Mouse (Mus musculus) limb, embryonic 11.5 days (tissue): ENCODE results near the gene Gtf2ird1. TPM values are rescaled to one million over a fixed set of nuclear protein-coding genes. Genes with fewer than 3 reads are reported as not detected.

Experiments
- ATAC-seq: fragments of 200-750 bp; cut with Nextera tagmentation; 2 replicates; pipeline ENCODE4 v1.8.0; 2017; ENCODE audit warnings: low read depth; ENCODE audit not compliant: insufficient number of reproducible peaks, low FRiP score, low TSS enrichment
- DNase-seq: peaks from one replicate; pipeline ENCODE4 v3.0.0-alpha.2; 2015; ENCODE audit warnings: low spot score
- H3K27ac ChIP-seq: fragments of 300-500 bp; sonication (generic); replicated peaks from 2 replicates; pipeline ENCODE4 v1.5.1; 2014; ENCODE audit warnings: low read depth, mild to moderate bottlenecking, low read length
- H3K27me3 ChIP-seq: fragments of 300-500 bp; sonication (generic); 2 replicates; pipeline ENCODE4 v1.6.1; 2014; ENCODE audit warnings: mild to moderate bottlenecking, low read length, mixed read lengths; ENCODE audit not compliant: control insufficient read depth, insufficient read depth
- H3K36me3 ChIP-seq: fragments of 300-500 bp; sonication (generic); 2 replicates; pipeline ENCODE4 v1.6.1; 2014; ENCODE audit warnings: mild to moderate bottlenecking, low read length, moderate library complexity, mixed read lengths; ENCODE audit not compliant: control insufficient read depth, insufficient read depth
- H3K4me1 ChIP-seq: fragments of 300-500 bp; sonication (generic); 2 replicates; pipeline ENCODE4 v1.6.1; 2014; ENCODE audit warnings: low read length, mixed read lengths; ENCODE audit not compliant: control insufficient read depth, insufficient read depth
- H3K4me2 ChIP-seq: fragments of 300-500 bp; sonication (generic); 2 replicates; pipeline ENCODE4 v1.6.1; 2014; ENCODE audit warnings: low read depth, mild to moderate bottlenecking, moderate library complexity; ENCODE audit not compliant: severe bottlenecking
- H3K4me3 ChIP-seq: fragments of 300-500 bp; sonication (generic); 2 replicates; pipeline ENCODE4 v1.5.1; 2014; ENCODE audit warnings: low read depth, low read length
- H3K9ac ChIP-seq: fragments of 300-500 bp; sonication (generic); 2 replicates; pipeline ENCODE4 v1.6.1; 2014; ENCODE audit warnings: mild to moderate bottlenecking, low read length
- H3K9me3 ChIP-seq: fragments of 300-500 bp; sonication (generic); 2 replicates; pipeline ENCODE4 v1.6.1; 2016; ENCODE audit warnings: low read length; ENCODE audit not compliant: control insufficient read depth
- WGBS: fragments of 180-500 bp; shearing (Covaris S2); extraction: QIAGEN DNeasy Blood & Tissue Kit; methylation state at CpG from one replicate; pipeline ENCODE4 v1.1.7; 2014; 5-methylcytosine and 5-hydroxymethylcytosine counted together
- polyA plus RNA-seq: library from polyadenylated mRNA; unstranded; fragments of >200 nt; fragmentation: Nextera tagmentation; extraction: Ambion mirVana; gene quantifications from 2 replicates; pipeline ENCODE4 v1.2.1, GENCODE M21; 2014

Gene Gtf2ird1
- polyA plus RNA-seq, 1 experiment from 2014 or later = 126 TPM

GRCm38 (mm10) chr5:134423930-134424329, 32.6 kb downstream of the Gtf2ird1 start:
- Histone ChIP-seq H3K4me2 (no peak overlapping the region), H3K27me3 (no peaks in the 10 kb centered on the region), H3K4me1 (peaks cover 4% of the 10 kb centered on the region; the same call in 1 of the 2 replicates), H3K9me3 (no peaks in the 10 kb centered on the region), H3K4me3 (no peak overlapping the region), H3K9ac (no peak overlapping the region), H3K27ac (no peak overlapping the region), H3K36me3 (peaks cover 4% of the 10 kb centered on the region; the same call in 1 of the 2 replicates)
- WGBS = 97% methylated on average over 5 of the region's 5 CpGs
- DNase-seq (no peak), ATAC-seq (no peak)

DNA sequence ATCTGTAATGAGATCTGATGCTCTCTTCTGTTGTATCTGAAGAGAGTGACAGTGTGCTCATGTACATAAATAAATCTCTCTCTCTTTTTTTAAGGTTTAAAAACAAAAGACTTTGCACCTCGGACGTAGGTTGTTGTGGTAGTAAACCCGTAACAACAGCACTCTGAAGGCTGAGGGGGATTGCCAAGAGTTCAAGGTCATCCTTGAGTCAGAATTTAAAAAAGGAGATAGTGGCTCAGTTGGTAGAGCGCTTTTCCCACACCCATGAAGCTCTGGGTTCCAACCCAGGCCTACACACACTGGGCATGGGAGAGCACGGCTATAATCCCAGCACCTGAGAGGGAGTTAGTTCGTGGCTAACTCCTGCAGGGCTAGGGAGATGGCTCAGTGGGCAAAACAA, 33.1 kb downstream of the Gtf2ird1 start:
- no peak overlapping the region for H3K9ac ChIP-seq
- DNase-seq (no peak), ATAC-seq (no peak)
- WGBS = 93% methylated on average over 6 of the region's 6 CpGs
- H3K27me3 ChIP-seq = no peaks in the 10 kb centered on the region
- 0 out of 2 replicates have a peak, but pooled peaks cover 4% of the 10 kb centered on the region for H3K36me3 ChIP-seq
- H3K4me2 ChIP-seq = no peak overlapping the region
- no peak overlapping the region for H3K4me3 ChIP-seq
- H3K27ac ChIP-seq = no peak overlapping the region
- H3K4me1 ChIP-seq = peaks cover 4% of the 10 kb centered on the region; the same call in 1 of the 2 replicates
- no peaks in the 10 kb centered on the region for H3K9me3 ChIP-seq

- no peak for DNase-seq
- H3K27ac ChIP-seq = no peak overlapping the region
Observed at GRCm38 (mm10) chr5:134422265-134422925, 34.1 kb downstream of the Gtf2ird1 start.

DNA sequence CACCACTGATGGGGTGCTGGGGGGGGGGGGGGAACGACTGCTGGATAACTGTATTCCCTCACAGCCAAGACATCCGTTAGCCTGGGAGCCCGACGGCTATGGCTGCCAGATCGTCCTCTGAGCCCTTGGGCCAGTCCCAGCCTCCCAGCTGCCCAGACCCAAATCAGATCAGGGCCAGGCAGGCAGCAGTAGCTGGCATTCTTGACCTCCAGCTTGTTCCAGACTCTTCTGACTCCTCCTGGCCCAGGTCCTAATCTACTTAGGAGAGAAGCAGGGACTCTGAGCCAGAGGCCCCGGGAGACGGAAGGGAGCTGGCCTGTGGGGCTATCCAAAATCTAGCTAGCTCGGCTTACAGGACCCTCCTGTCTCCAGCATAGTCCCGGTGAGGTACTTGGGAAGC, 35.5 kb downstream of the Gtf2ird1 start:
- H3K9me3 ChIP-seq = no peaks in the 10 kb centered on the region
- peaks cover 4% of the 10 kb centered on the region; the same call in 1 of the 2 replicates for H3K4me1 ChIP-seq
- WGBS = 71% methylated on average over 9 of the region's 9 CpGs
- H3K4me3 ChIP-seq = no peak overlapping the region
- no peak overlapping the region for H3K9ac ChIP-seq
- H3K4me2 ChIP-seq = no peak overlapping the region
- DNase-seq (no peak), ATAC-seq (no peak)
- no peaks in the 10 kb centered on the region for H3K27me3 ChIP-seq
- peaks cover 5% of the 10 kb centered on the region; the same call in 1 of the 2 replicates for H3K36me3 ChIP-seq
- no peak overlapping the region for H3K27ac ChIP-seq

More at GRCm38 (mm10) chr5:134422265-134422925, 34.1 kb downstream of the Gtf2ird1 start:
- Histone ChIP-seq H3K9me3 (no peaks in the 10 kb centered on the region), H3K27me3 (no peaks in the 10 kb centered on the region), H3K9ac (no peak overlapping the region), H3K4me2 (no peak overlapping the region), H3K36me3 (0 out of 2 replicates have a peak, but pooled peaks cover 2% of the 10 kb centered on the region), H3K4me3 (no peak overlapping the region), H3K4me1 (peaks cover 4% of the 10 kb centered on the region; the same call in 1 of the 2 replicates)
- no peak for ATAC-seq
- 90% methylated on average over 12 of the region's 12 CpGs for WGBS

- Histone ChIP-seq H3K9me3 (no peaks in the 10 kb centered on the region), H3K9ac (no peak overlapping the region), H3K36me3 (peaks cover 12% of the 10 kb centered on the region; the same call in 1 of the 2 replicates), H3K4me2 (no peak overlapping the region), H3K27ac (no peak overlapping the region), H3K4me3 (no peak overlapping the region), H3K4me1 (peaks cover 4% of the 10 kb centered on the region; the same call in 1 of the 2 replicates), H3K27me3 (no peaks in the 10 kb centered on the region)
- no peak for ATAC-seq
- 89% methylated on average over 5 of the region's 5 CpGs for WGBS
- no peak for DNase-seq
Observed at GRCm38 (mm10) chr5:134419700-134420099, 36.8 kb downstream of the Gtf2ird1 start.

GRCm38 (mm10) chr5:134418315-134419074, 38.0 kb downstream of the Gtf2ird1 start:
- no peak overlapping the region for H3K9ac ChIP-seq
- peaks cover 4% of the 10 kb centered on the region; the same call in 1 of the 2 replicates for H3K4me1 ChIP-seq
- DNase-seq (no peak), ATAC-seq (no peak)
- WGBS = 88% methylated on average over 6 of the region's 6 CpGs
- H3K4me3 ChIP-seq = no peak overlapping the region
- H3K27me3 ChIP-seq = no peaks in the 10 kb centered on the region
- no peak overlapping the region for H3K27ac ChIP-seq
- no peak overlapping the region for H3K4me2 ChIP-seq
- no peaks in the 10 kb centered on the region for H3K9me3 ChIP-seq
- H3K36me3 ChIP-seq = peaks cover 20% of the 10 kb centered on the region

- H3K9me3 ChIP-seq = no peaks in the 10 kb centered on the region
- WGBS = 97% methylated on average over 2 of the region's 2 CpGs
- no peak for ATAC-seq
- no peak for DNase-seq
- no peaks in the 10 kb centered on the region for H3K4me1 ChIP-seq
- H3K27ac ChIP-seq = no peak overlapping the region
- H3K9ac ChIP-seq = no peak overlapping the region
- H3K27me3 ChIP-seq = no peaks in the 10 kb centered on the region
- H3K4me3 ChIP-seq = no peak overlapping the region
- peaks cover 50% of the 10 kb centered on the region for H3K36me3 ChIP-seq
- no peak overlapping the region for H3K4me2 ChIP-seq
Observed at GRCm38 (mm10) chr5:134412341-134412740, 44.2 kb downstream of the Gtf2ird1 start.

DNA sequence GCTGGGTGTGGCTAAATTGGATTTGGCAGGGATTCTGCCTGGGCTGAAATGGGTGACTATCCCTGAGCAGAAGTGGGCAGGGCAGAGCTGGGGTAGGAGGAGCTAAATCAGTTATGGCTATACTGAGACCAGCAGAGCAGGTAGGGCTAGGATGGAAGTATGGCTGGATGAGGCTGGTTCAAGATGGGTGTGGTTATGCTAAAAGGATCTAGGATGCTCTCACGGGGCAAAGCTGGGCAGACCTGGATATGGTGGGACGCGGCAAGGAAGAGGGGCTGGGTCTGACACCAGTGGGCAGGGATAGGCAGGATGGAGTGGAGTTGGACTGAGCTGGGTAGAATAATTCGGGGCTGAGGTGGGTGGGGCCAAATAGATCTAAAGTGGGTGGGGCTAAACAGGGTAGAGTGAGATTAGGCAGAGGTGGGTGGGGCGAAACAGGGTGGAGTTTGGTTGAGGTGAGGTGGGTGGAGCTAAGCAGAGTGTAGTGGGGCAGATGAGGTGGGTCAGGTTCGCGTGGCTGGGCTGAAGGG, 46.1 kb downstream of the Gtf2ird1 start:
- no peak overlapping the region for H3K9ac ChIP-seq
- H3K9me3 ChIP-seq = no peaks in the 10 kb centered on the region
- H3K4me1 ChIP-seq = no peaks in the 10 kb centered on the region
- ATAC-seq (peak; percentile 77; the same call in 1 of the 2 replicates), DNase-seq (no peak)
- 93% methylated on average over 7 of the region's 7 CpGs for WGBS
- H3K27ac ChIP-seq = no peak overlapping the region
- no peak overlapping the region for H3K4me3 ChIP-seq
- H3K4me2 ChIP-seq = no peak overlapping the region
- peaks cover 52% of the 10 kb centered on the region for H3K36me3 ChIP-seq
- H3K27me3 ChIP-seq = no peaks in the 10 kb centered on the region
